Mouse (Mus musculus) myocyte (in vitro differentiated cells): Measurements from ENCODE around the gene Epb42.

Experiments used
- CEBPB ChIP-seq: IDR thresholded peaks from 2 replicates; pipeline ENCODE4 v1.6.1; 2011; ENCODE audit warnings: mild to moderate bottlenecking, moderate library complexity; ENCODE audit not compliant: poor library complexity, insufficient read depth, severe bottlenecking
- MYOG ChIP-seq, 3 experiments: IDR thresholded peaks; one replicate each; pipeline ENCODE4 v1.6.1; 2011; ENCODE audit warnings: control low read depth in 2 of 3, low read depth in 2 of 3, mild to moderate bottlenecking in 2 of 3; ENCODE audit not compliant: insufficient read length in 2 of 3, control insufficient read depth in 1 of 3, insufficient read depth in 1 of 3
- POLR2A ChIP-seq: IDR thresholded peaks from one replicate; pipeline ENCODE4 v1.6.1; 2011; ENCODE audit warnings: low read depth, mild to moderate bottlenecking, control low read depth, moderate library complexity; ENCODE audit not compliant: insufficient read length
- POLR2AphosphoS2 ChIP-seq: IDR thresholded peaks from one replicate; pipeline ENCODE4 v1.6.1; 2011; ENCODE audit warnings: low read depth, control low read depth; ENCODE audit not compliant: insufficient read length
- TCF3 ChIP-seq: IDR thresholded peaks from one replicate; pipeline ENCODE4 v1.6.1; 2011; ENCODE audit warnings: low read depth, control low read depth; ENCODE audit not compliant: insufficient read length

DNA sequence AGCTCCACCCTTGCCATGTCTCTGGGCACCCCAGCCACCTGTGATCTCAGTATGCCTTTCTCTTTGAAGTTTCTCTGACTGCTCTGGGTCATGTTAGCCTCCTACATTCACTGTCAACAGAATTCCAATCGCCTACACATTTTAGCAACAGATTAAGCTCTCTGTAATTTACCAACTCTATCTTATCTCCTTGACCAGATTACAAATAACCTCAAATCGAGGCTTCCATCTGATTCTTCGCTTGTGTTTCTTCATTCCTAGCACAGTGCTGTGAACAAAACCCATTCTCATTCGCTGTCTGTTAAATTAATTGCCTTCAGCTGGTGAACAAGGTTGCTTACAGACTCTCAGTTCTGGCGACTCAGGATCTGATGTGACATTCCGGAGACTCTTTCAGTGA is 21.1 kb upstream of the Epb42 start:
- TF ChIP-seq POLR2A (no peak), POLR2AphosphoS2 (no peak), MYOG (IDR thresholded peaks at IDR 0.05; ENCODE audit: control insufficient read depth in 1 of 3, insufficient read depth in 1 of 3, insufficient read length in 2 of 3, low read depth in 2 of 3) (no peak), CEBPB (no peak), TCF3 (no peak)
